Mouse (Mus musculus) right cerebral cortex, postnatal 4 days (tissue): ENCODE measurements around the gene Cdkn3.
"Not testable (repeated sequence)": the region's sequence is repeated elsewhere in the genome, so short reads cannot be mapped to it uniquely, and the experiment has no call there.

ENCODE experiments used
- DNase-seq: peaks from one replicate; pipeline ENCODE4 v3.0.0-alpha.2; 2022

Cdkn3 gene

DNA sequence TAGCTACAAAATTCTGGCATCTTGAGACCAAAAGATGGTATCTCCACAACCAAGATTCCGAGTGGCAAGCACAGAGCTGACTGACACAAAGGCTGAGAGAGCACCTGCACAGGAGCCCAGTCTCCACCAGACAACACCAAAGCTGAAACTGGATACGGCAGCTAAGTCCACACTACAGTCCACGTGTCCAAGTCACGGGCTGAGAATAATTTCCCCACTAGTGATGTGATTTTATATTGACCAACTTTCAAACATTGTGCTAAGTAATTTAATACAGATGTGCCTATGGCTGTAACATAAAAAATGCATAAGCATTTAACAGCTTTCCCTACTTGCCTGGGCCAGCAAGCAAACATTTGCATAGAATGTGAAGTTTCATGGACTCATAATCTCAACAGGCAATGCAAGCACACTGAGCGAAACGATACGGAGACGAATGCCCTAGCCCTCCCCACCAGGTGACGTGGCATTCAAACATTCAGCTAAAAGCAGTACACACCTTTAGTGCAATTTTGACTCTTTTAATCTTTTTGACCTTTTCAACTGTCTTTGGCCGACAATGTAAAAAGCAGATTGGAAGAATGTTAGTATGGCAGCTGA lies 23.1 kb downstream of the Cdkn3 start:
- no peak for DNase-seq

DNA sequence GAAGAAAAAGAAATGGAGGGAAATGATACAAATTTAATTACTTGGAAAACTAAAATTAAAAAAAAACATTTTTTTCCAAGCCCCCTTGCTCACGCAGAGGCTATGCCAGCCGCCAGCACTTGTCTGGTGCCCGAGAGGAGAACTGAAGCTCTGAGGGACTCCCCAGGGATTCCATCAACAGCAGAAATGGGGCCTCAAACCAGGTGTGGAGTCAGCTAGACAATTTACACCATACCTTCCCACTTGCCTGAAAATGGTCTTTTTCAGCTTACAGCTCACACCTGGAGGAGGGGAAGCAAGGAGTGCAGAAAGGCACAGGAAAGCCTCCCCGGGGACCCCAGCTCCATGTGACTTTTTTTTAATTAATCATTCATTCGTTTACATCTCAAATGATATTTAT lies 24.9 kb downstream of the Cdkn3 start:
- DNase-seq = no peak

DNA sequence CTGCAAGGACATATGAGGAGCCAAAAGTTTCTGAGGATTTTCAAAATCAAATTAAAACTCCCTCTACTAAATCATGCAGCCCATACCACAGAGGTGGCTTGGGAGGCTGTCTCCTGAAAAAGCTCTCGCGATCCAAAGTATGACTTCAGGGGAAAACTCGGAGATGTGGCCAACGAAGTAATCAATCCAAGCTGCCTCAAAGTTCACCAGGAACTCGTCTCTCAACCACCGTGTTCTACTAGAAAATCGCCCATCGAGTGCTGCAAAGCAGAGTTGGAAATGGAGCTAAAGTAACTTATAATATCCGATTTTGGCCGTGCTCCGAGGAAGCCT lies 27.1 kb downstream of the Cdkn3 start:
- no peak for DNase-seq

DNA sequence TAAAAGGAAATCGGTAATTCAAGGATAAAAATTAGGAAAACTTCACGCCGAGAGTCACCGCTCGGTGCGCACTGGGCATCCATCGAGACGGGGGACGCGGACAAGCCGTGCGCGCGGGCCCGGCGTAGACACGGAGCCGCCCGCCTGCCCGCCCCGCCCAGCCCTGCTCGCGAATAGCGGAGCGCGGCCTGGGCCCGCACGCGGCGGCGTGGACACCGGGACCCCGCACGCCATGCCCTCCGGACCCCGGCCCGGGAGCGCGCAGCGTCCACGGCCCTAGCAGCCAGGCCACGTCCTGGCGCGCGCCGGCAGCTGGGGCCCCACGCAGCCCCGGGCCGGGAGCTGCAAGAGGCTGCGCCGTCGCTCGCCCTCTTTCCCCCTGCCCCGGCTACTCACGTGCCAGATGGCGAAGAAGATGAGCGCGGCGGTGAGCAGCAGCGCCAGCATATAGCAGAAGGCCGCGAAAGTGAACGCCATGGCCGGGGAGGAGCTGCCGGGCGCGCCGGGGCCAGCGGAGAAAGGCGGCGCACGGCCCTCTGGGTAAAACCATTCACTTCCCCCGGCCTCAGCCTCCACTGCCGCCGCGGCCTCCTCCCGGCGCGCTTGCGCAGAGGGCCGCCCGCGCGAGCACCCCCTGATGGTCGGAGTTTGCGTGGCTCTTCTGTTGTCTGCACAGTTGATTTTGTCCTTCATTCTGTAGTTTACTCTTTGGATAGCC lies 27.6 kb downstream of the Cdkn3 start, which contains the start of gene Cnih1:
TSS of gene Cnih1 (minus strand) at position 625 of the 718 bp plus-strand sequence.
- peak; percentile 91 for DNase-seq

DNA sequence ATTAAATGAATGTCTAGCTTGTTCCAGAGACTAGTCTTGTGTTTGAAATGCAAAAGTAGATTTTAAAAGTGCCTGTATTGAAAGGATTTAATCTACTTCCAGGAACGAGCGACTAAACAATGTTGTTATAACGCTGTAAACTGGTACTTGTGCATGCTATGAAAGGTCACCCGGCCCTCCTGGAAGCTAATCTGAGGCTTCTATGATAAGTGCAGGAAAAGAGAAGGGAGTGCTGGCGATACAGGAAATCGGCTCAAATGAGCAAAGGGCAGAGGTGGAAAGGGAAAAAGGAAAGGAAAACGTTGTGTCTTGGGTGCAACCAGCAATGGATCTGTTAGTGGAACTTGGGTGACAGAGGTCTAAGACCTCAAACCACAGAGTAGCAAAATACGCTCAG lies 28.2 kb downstream of the Cdkn3 start:
- DNase-seq = no peak

DNA sequence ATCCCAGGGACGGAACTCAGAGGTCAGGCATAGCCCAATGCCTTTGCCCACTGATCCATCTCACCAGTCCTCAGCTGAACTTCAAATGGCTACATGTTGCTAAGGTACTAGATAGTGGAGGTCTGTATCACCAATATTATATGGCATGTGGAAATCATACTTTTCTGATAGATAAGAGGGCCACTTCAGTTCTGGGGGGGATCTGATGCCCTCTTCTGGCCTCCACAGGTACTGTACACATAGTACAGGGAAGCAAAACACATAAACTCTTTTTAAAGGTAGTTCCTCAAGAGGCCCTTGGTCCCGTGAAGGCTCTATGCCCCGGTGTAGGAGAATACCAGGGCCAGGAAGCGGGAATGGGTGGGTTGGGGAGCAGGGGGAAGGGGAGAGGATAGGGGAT lies 30.0 kb downstream of the Cdkn3 start:
- no peak for DNase-seq

DNA sequence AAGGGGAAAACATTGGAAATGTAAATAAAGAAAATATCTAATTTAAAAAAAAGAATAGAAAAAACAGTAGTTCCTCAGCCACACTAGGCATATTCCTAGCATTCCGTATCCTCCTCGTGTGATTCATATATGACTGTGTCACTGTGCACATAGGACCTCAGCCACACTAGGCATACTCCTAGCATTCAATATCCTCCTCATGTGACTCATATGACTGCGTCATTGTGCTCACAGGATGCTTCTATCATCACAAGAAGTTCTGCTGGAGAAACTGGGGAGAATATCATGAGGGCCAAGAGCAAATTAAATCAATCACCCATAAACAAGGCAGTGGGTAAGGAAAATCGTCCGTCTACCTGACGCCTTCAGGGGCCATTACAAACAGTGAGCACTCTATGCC lies 30.4 kb downstream of the Cdkn3 start:
- DNase-seq = no peak

DNA sequence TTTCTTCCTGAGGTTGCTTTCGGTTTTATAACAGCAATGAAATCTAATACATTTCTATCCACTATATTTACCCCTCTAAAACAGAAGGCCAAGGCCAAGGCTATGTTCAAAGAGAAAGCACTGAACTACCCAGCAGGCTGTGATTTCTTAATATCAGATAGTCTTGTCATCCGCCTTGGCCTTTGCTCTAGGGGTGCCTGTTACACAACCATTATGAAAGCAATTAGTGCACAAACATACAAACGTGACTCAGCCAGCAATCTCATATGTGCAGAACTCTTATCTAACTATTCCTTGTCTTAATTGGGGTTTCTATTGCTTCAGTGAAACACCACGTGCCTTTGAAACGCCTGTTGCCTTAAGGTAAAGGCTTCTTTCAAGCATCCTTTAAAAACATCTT lies 33.8 kb downstream of the Cdkn3 start:
- no peak for DNase-seq

DNA sequence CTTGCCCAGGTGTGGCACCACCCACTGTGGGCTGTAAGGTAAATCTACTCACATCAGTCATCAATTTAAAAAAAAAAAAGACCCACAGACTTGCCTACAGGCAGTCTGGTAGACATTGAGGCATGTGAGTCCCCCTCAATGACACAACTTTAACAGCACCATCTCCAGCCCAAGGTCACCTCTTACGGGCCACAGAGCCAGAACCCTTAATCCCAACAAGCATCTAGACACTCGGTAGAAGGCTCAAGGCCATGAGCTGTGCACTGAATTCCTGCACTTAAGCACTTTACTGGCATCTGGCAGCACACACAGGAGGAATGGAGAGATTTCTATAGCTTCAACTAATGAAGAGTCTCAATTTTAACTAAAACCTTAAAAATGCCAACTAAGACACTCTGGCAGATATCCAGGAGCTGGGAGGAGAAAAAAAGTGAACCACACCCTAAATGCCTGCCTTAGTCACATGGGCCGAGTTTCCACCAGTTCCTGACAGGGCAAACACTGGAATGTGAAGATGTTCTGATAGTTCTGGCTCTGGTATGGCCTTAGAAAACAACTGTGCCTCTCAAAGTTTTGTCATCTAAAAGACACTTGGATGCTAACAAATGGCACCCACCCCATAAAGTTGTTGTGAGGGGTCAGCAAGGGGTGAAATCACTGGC lies 40.5 kb downstream of the Cdkn3 start:
- DNase-seq = no peak

DNA sequence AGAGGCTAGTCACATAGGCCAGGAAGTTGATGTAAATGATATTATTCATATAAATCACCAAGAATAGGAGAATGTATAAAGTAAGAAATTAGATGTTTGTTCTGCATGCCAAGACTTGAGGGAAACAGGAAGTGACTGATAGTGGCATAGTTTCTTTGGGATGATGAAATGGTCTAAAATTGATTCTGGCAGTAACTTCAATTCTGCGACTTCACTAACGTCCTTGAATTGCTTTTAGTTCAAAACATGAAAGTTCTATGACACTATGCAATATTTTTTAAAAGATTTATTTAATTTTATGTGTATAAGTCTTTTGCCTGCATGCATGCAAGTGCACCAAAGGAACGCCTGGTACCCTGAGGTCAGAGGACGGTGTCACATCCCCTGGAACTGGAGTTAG lies 42.9 kb downstream of the Cdkn3 start:
- DNase-seq = no peak

DNA sequence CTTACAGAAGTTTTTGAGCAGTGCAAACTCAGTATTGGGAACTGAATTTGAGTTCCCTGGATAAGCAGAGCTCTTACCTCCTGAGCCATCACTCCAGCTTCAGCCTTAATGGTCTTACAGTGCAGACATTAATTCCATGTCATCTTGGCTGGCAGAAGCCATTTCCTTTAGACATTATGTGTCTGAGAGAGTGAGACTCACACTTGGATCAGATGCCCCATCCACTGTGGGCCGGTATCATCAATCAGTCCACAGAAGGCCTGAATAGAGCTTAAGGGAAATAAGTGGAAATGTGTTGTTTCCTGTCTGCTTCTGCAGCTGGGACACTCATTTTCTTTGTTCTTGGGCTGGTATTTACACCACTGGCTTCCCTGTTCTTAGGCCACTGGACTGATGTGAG lies 43.5 kb downstream of the Cdkn3 start:
- DNase-seq = no peak

DNA sequence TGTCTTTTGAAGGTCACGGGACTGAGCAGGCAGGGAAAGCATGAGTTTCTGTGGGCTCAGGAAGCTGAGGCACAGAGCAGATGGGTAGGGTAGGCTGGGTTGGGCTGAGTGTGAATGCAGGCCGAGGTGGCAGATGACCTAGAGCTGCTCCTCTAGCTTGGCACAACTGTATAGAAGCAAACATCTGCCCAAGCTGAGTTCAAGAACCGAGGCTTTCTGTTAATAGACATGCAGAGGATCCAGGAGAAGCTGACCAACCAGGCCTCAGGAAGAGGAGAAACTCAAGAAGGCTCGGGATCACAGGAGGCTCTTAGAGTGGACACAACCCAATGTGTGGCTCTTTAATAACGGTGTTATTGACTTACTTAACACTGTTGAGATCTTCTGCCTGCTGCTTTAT lies 45.8 kb downstream of the Cdkn3 start:
- no peak for DNase-seq

DNA sequence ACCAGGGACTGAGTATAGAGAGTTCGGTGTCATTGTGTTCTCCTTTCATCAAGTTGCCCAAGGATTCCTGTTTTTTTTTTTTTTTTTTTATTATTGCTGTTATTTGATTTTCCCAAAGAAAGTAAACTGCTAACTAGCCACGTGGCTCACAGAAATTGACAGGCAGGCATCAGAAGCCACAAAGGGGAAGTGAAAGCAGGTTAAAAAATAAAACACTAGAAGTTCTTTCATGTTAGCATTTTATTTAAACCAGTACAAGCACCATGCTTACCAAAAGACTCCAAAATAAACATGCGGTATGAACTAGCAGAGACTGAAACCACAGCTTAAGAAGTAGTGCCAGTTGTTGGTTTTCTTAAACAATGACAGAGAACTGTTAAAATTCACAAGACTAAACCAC lies 47.6 kb downstream of the Cdkn3 start:
- no peak for DNase-seq

DNA sequence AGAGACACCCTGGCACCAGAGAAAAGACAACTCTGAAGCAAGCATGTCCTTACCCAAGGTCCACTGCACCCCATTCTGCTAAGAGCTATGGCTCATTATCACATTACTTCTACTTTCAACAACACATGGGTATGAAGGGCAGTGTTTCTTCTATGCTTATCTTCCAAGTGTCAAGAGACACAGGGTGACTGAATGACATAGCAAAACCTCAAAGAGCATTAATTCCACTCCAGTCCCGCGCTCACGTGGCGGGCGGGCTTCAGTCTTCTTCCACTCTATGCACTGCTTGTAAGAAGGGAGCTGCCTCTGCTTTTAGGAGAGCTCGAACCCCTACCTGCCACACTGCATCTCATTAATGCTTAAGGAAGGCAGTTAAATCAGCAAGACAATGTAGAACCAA lies 55.3 kb downstream of the Cdkn3 start:
- no peak for DNase-seq

DNA sequence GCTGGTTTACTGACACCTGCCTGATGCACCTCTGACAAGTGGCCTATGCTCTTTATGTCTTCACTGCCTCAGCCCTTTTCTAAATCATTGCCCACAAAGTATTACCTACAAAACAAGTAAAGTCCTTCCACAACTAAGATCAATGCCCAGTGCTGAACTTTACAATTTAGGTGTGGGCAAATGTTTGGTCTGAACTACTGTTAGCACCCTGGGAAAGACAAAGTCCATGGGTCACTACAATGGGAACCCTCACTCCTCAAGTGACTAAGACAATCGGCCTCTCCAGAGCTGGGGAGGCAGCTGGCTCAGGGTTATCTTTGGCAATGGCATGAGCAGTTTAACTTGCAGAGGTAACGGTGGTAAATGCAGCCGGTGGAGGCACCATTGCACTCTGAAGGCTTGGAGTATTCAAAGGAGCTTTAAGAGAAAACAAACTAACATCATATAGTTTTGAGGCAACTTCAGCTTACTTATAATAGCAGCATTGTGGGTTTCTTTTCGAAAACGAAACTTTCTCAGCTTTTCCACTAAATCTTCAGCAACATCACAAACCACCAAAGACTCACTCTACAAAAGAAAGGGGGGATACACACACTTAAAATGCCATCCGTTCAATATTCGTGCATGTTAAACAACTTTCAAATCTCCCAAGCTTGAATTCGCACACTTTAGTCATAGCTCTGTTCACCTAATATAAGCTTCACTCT lies 56.7 kb downstream of the Cdkn3 start:
- DNase-seq = no peak

DNA sequence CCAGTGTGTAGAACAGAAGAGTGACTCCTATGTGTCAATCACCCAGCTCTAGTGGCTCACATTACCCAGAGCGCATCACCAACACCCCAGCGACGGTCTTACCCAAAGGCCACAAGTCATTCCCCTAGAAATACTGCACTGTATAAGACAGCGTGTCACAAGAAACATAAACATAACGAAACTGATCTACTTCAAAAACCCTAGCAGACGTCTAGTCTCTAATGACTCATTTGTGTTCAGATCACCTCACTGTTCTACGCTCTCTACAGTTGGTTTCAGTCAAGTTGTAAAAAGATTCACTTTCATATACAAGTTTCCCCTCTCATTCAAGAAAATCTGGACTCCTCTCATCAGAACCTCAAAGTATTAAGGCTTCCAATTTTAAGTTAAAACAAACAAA lies 58.4 kb downstream of the Cdkn3 start:
- no peak for DNase-seq

DNA sequence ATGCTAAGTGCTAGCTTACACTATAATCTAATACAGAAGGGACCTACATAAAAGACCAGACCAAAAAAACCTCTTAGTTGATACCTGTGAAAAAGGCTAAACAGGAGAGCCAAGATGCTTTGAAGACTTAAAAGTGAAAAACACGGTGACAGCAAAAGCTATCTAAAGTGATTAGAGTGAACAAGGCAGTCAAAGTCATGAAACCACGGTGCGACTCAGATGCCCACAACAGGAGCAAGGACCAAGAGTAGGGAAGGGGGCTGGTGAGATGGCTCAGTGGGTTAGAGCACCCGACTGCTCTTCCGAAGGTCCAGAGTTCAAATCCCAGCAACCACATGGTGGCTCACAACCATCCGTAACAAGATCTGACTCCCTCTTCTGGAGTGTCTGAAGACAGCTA lies 59.6 kb downstream of the Cdkn3 start:
- DNase-seq = not testable (repeated sequence)
